Mouse (Mus musculus): Measurements from ENCODE around the gene Krt90. TPM values are rescaled to one million over a fixed set of nuclear protein-coding genes. Genes with fewer than 3 reads are reported as not detected.
"Not testable (repeated sequence)": the region's sequence is repeated elsewhere in the genome, so short reads cannot be mapped to it uniquely, and the experiment has no call there.

Gene Krt90
- polyA plus RNA-seq, 1 experiment from 2014 or later = 0.31 TPM

- Histone ChIP-seq H3K9me3 (no peaks in the 10 kb centered on the region), H3K27me3 (peaks cover 19% of the 10 kb centered on the region), H3K4me2 (replicated peaks) (no peak within 1 kb of the TSS), H3K9ac (replicated peaks) (no peak within 1 kb of the TSS), H3K27ac (replicated peaks) (no peak within 1 kb of the TSS), H3K4me3 (no peak within 1 kb of the TSS), H3K4me1 (peaks cover 11% of the 10 kb centered on the region; the same call in 1 of the 2 replicates), H3K36me3 (no peaks in the 10 kb centered on the region)
- WGBS = 80% methylated on average over 7 of the region's 7 CpGs
- ATAC-seq (ENCODE audit: low FRiP score, low read depth) = no peak
These were observed 12.2 kb downstream of the Krt90 start, which contains the start of gene Krt82 for GRCm38 (mm10) chr15:101550567-101550966. Gene Krt82, minus strand, starts transcription at chr15:101550667.

- ATAC-seq (ENCODE audit: low FRiP score, low read depth) = no peak
- no peak overlapping the region for H3K4me2 ChIP-seq (replicated peaks)
- H3K36me3 ChIP-seq = no peaks in the 10 kb centered on the region
- no peak overlapping the region for H3K9ac ChIP-seq (replicated peaks)
- no peaks in the 10 kb centered on the region for H3K9me3 ChIP-seq
- H3K27me3 ChIP-seq = 0 out of 2 replicates have a peak, but pooled peaks cover 3% of the 10 kb centered on the region
- no peak overlapping the region for H3K4me3 ChIP-seq
- WGBS = 66% methylated on average over 3 of the region's 3 CpGs
- H3K4me1 ChIP-seq = no peaks in the 10 kb centered on the region
- H3K27ac ChIP-seq (replicated peaks) = no peak overlapping the region
These were observed 18.3 kb downstream of the Krt90 start for GRCm38 (mm10) chr15:101544478-101544877.

- H3K9ac ChIP-seq (replicated peaks) = no peak overlapping the region
- no peaks in the 10 kb centered on the region for H3K36me3 ChIP-seq
- H3K4me1 ChIP-seq = no peaks in the 10 kb centered on the region
- H3K9me3 ChIP-seq = no peaks in the 10 kb centered on the region
- ATAC-seq (ENCODE audit: low FRiP score, low read depth) = no peak
- no peak overlapping the region for H3K27ac ChIP-seq (replicated peaks)
- 0 out of 2 replicates have a peak, but pooled peaks cover 3% of the 10 kb centered on the region for H3K27me3 ChIP-seq
- H3K4me2 ChIP-seq (replicated peaks) = no peak overlapping the region
- no peak overlapping the region for H3K4me3 ChIP-seq
- 63% methylated on average over 9 of the region's 9 CpGs for whole genome bisulfite sequencing
These were observed 20.2 kb downstream of the Krt90 start for GRCm38 (mm10) chr15:101542543-101542942.

GRCm38 (mm10) chr15:101538580-101538900, 24.2 kb downstream of the Krt90 start:
- H3K4me1 ChIP-seq = no peaks in the 10 kb centered on the region
- no peak overlapping the region for H3K9ac ChIP-seq (replicated peaks)
- 64% methylated on average over 4 of the region's 4 CpGs for WGBS
- ATAC-seq (ENCODE audit: low FRiP score, low read depth) = no peak
- H3K4me2 ChIP-seq (replicated peaks) = no peak overlapping the region
- H3K27ac ChIP-seq (replicated peaks) = no peak overlapping the region
- H3K4me3 ChIP-seq = no peak overlapping the region
- H3K36me3 ChIP-seq = no peaks in the 10 kb centered on the region
- H3K27me3 ChIP-seq = 0 out of 2 replicates have a peak, but pooled peaks cover 3% of the 10 kb centered on the region
- no peaks in the 10 kb centered on the region for H3K9me3 ChIP-seq

GRCm38 (mm10) chr15:101537864-101538579, 24.7 kb downstream of the Krt90 start:
- Histone ChIP-seq H3K36me3 (no peaks in the 10 kb centered on the region), H3K27ac (replicated peaks) (no peak overlapping the region), H3K9ac (replicated peaks) (no peak overlapping the region), H3K27me3 (no peaks in the 10 kb centered on the region), H3K9me3 (no peaks in the 10 kb centered on the region), H3K4me1 (no peaks in the 10 kb centered on the region), H3K4me3 (no peak overlapping the region), H3K4me2 (replicated peaks) (no peak overlapping the region)
- WGBS = 40% methylated on average over 7 of the region's 7 CpGs
- ATAC-seq (ENCODE audit: low FRiP score, low read depth) = no peak

GRCm38 (mm10) chr15:101536054-101536850, 26.5 kb downstream of the Krt90 start:
- ATAC-seq (ENCODE audit: low FRiP score, low read depth) = no peak
- Histone ChIP-seq H3K36me3 (no peaks in the 10 kb centered on the region), H3K27ac (replicated peaks) (no peak overlapping the region), H3K4me1 (no peaks in the 10 kb centered on the region), H3K4me2 (replicated peaks) (no peak overlapping the region), H3K27me3 (no peaks in the 10 kb centered on the region), H3K4me3 (no peak overlapping the region), H3K9ac (replicated peaks) (no peak overlapping the region), H3K9me3 (no peaks in the 10 kb centered on the region)
- 68% methylated on average over 9 of the region's 9 CpGs for WGBS

- Histone ChIP-seq H3K9ac (replicated peaks) (no peak within 1 kb of the TSS), H3K36me3 (no peaks in the 10 kb centered on the region), H3K9me3 (no peaks in the 10 kb centered on the region), H3K4me2 (replicated peaks) (no peak within 1 kb of the TSS), H3K27ac (replicated peaks) (no peak within 1 kb of the TSS), H3K27me3 (no peaks in the 10 kb centered on the region), H3K4me1 (no peaks in the 10 kb centered on the region), H3K4me3 (no peak within 1 kb of the TSS)
- 87% methylated on average over 7 of the region's 7 CpGs for WGBS
- no peak for ATAC-seq (ENCODE audit: low FRiP score, low read depth)
These were observed 30.0 kb downstream of the Krt90 start, which contains the start of gene Krt84 for GRCm38 (mm10) chr15:101532720-101533119. Gene Krt84, minus strand, starts transcription at chr15:101532820.

- Histone ChIP-seq H3K36me3 (no peaks in the 10 kb centered on the region), H3K4me3 (no peak overlapping the region), H3K27ac (replicated peaks) (no peak overlapping the region), H3K27me3 (no peaks in the 10 kb centered on the region), H3K4me1 (no peaks in the 10 kb centered on the region), H3K4me2 (replicated peaks) (no peak overlapping the region), H3K9ac (replicated peaks) (no peak overlapping the region), H3K9me3 (no peaks in the 10 kb centered on the region)
- WGBS = 85% methylated on average over 4 of the region's 4 CpGs
- ATAC-seq (ENCODE audit: low FRiP score, low read depth) = no peak
These were observed 40.1 kb downstream of the Krt90 start for GRCm38 (mm10) chr15:101522556-101523232.

GRCm38 (mm10) chr15:101519792-101520191, 43.0 kb downstream of the Krt90 start:
- Histone ChIP-seq H3K27ac (replicated peaks) (no peak overlapping the region), H3K4me1 (no peaks in the 10 kb centered on the region), H3K36me3 (no peaks in the 10 kb centered on the region), H3K9ac (replicated peaks) (no peak overlapping the region), H3K9me3 (no peaks in the 10 kb centered on the region), H3K4me2 (replicated peaks) (no peak overlapping the region), H3K4me3 (no peak overlapping the region), H3K27me3 (no peaks in the 10 kb centered on the region)
- WGBS = 14% methylated on average over 2 of the region's 2 CpGs
- no peak for ATAC-seq (ENCODE audit: low FRiP score, low read depth)

- H3K9me3 ChIP-seq; H3K4me1 ChIP-seq; H3K4me2 ChIP-seq (replicated peaks); H3K27me3 ChIP-seq; H3K9ac ChIP-seq (replicated peaks); ATAC-seq (ENCODE audit: low FRiP score, low read depth); H3K4me3 ChIP-seq; H3K27ac ChIP-seq (replicated peaks); H3K36me3 ChIP-seq: not testable (repeated sequence)
- WGBS = 70% methylated on average over 2 of the region's 2 CpGs
These were observed 45.6 kb downstream of the Krt90 start, which contains the start of gene Gm49425 for GRCm38 (mm10) chr15:101517161-101517560. Gene Gm49425, minus strand, starts transcription at chr15:101517261.

GRCm38 (mm10) chr15:101508247-101508646, 54.5 kb downstream of the Krt90 start:
- no peak for ATAC-seq (ENCODE audit: low FRiP score, low read depth)
- H3K27ac ChIP-seq (replicated peaks) = no peak overlapping the region
- no peak overlapping the region for H3K4me2 ChIP-seq (replicated peaks)
- H3K4me3 ChIP-seq = no peak overlapping the region
- H3K36me3 ChIP-seq = no peaks in the 10 kb centered on the region
- no peaks in the 10 kb centered on the region for H3K27me3 ChIP-seq
- no peaks in the 10 kb centered on the region for H3K4me1 ChIP-seq
- no peak overlapping the region for H3K9ac ChIP-seq (replicated peaks)
- 86% methylated on average over 9 of the region's 9 CpGs for WGBS
- H3K9me3 ChIP-seq = no peaks in the 10 kb centered on the region

Data from midbrain, embryonic 12.5 days (tissue).